Mouse (Mus musculus): ENCODE results near the gene Nufip2. TPM values are rescaled to one million over a fixed set of nuclear protein-coding genes. Genes with fewer than 3 reads are reported as not detected.
"Not testable (repeated sequence)": the region's sequence is repeated elsewhere in the genome, so short reads cannot be mapped to it uniquely, and the experiment has no call there.

Gene Nufip2
- polyA plus RNA-seq, 1 experiment from 2014 or later = 4.0 TPM

DNA sequence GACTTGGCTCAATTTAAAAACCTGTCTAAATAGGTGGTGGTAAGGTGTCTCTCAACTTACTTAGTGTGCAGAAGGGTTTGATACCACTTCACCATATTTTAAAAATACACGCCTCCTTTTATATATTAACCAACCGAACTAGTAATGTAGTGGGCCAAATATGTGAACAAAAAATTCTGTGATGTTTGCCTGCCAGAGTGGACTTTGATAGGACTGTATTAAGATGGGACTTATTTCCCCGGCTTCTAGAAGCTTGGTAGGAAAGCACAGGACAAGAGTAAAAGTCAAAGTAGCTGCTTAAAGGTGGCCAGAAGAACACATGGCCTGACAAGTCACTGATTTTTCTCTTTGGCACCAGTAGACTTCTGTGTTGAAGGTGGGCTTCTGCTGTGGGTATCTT, 27.8 kb downstream of the Nufip2 start:
- Histone ChIP-seq H3K4me2 (no peak overlapping the region), H3K4me1 (peaks cover 9% of the 10 kb centered on the region), H3K27ac (replicated peaks) (no peak overlapping the region), H3K36me3 (peaks cover 52% of the 10 kb centered on the region), H3K4me3 (no peak overlapping the region), H3K9ac (no peak overlapping the region), H3K9me3 (no peaks in the 10 kb centered on the region), H3K27me3 (replicated peaks) (no peaks in the 10 kb centered on the region)
- ATAC-seq (ENCODE audit: extremely low read depth, insufficient number of reproducible peaks, low FRiP score, low TSS enrichment) = no peak
- WGBS = 88% methylated on average over 3 of the region's 3 CpGs

- no peak for ATAC-seq (ENCODE audit: extremely low read depth, insufficient number of reproducible peaks, low FRiP score, low TSS enrichment)
- WGBS = 95% methylated on average over 2 of the region's 2 CpGs
- H3K4me2 ChIP-seq = no peak overlapping the region
- H3K27me3 ChIP-seq (replicated peaks) = no peaks in the 10 kb centered on the region
- no peak overlapping the region for H3K4me3 ChIP-seq
- H3K9ac ChIP-seq = no peak overlapping the region
- H3K36me3 ChIP-seq = peaks cover 29% of the 10 kb centered on the region
- H3K4me1 ChIP-seq = peaks cover 1% of the 10 kb centered on the region; the same call in 1 of the 2 replicates
- H3K9me3 ChIP-seq = no peaks in the 10 kb centered on the region
- H3K27ac ChIP-seq (replicated peaks) = no peak overlapping the region
Observed at GRCm38 (mm10) chr11:77719055-77719454, 33.1 kb downstream of the Nufip2 start.

DNA sequence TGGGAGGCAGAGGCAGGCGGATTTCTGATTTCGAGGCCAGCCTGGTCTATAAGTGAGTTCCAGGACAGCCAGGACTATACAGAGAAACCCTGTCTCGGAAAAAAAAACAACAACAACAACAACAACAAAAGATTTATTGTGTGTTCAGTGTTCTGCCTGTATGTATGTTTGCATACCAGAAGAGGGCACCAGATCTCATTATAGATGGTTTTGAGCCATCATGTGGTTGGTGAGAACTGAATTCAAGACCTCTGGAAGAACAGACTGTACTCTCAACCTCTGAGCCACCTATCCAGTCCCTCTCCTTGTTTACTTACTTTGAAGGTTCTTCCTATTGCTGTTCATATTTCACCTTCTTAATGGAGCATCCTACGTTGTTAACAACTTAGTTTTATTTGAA, 35.4 kb downstream of the Nufip2 start:
- Histone ChIP-seq H3K4me2 (no peak overlapping the region), H3K4me1 (no peaks in the 10 kb centered on the region; the same call in 1 of the 2 replicates), H3K9ac (no peak overlapping the region), H3K36me3 (peaks cover 20% of the 10 kb centered on the region), H3K27ac (replicated peaks) (no peak overlapping the region), H3K27me3 (replicated peaks) (no peaks in the 10 kb centered on the region), H3K9me3 (no peaks in the 10 kb centered on the region), H3K4me3 (no peak overlapping the region)
- 81% methylated on average over 4 of the region's 4 CpGs for WGBS
- no peak for ATAC-seq (ENCODE audit: extremely low read depth, insufficient number of reproducible peaks, low FRiP score, low TSS enrichment)

DNA sequence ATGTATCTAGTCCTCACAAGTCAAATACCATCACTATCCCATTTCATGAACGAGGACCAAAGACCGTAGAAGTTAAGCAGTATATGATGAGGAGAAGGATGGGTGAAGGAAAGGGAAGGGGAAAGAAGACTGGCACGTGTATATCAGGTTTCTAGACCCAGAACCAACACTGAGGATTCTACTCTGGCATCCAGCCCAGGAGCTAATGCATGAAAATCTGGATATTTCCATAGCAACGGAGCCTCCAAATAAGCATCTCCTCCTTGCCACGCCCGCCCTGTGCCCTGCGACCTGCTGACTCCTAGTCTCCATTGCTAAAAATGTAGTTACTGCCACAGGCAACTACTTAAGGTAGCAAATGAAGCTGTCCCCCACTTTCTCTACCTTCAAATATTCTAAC, 38.8 kb downstream of the Nufip2 start:
- 75% methylated on average over 7 of the region's 7 CpGs for WGBS
- no peak overlapping the region for H3K27ac ChIP-seq (replicated peaks)
- H3K27me3 ChIP-seq (replicated peaks) = no peaks in the 10 kb centered on the region
- H3K36me3 ChIP-seq = peaks cover 4% of the 10 kb centered on the region; the same call in 1 of the 2 replicates
- no peaks in the 10 kb centered on the region for H3K9me3 ChIP-seq
- H3K4me3 ChIP-seq = no peak overlapping the region
- H3K9ac ChIP-seq = no peak overlapping the region
- peaks cover 5% of the 10 kb centered on the region for H3K4me1 ChIP-seq
- no peak for ATAC-seq (ENCODE audit: extremely low read depth, insufficient number of reproducible peaks, low FRiP score, low TSS enrichment)
- no peak overlapping the region for H3K4me2 ChIP-seq

GRCm38 (mm10) chr11:77725183-77725582, 39.2 kb downstream of the Nufip2 start, which contains the start of gene Cryba1:
Gene Cryba1, minus strand, starts transcription at chr11:77725283.
- H3K27me3 ChIP-seq (replicated peaks) = no peaks in the 10 kb centered on the region
- no peaks in the 10 kb centered on the region for H3K9me3 ChIP-seq
- no peak within 1 kb of the TSS for H3K4me3 ChIP-seq
- WGBS = 53% methylated on average over 7 of the region's 7 CpGs
- peaks cover 4% of the 10 kb centered on the region; the same call in 1 of the 2 replicates for H3K36me3 ChIP-seq
- H3K27ac ChIP-seq (replicated peaks) = no peak within 1 kb of the TSS
- ATAC-seq (ENCODE audit: extremely low read depth, insufficient number of reproducible peaks, low FRiP score, low TSS enrichment) = no peak
- H3K4me2 ChIP-seq = no peak within 1 kb of the TSS
- H3K4me1 ChIP-seq = peaks cover 5% of the 10 kb centered on the region
- H3K9ac ChIP-seq = no peak within 1 kb of the TSS

DNA sequence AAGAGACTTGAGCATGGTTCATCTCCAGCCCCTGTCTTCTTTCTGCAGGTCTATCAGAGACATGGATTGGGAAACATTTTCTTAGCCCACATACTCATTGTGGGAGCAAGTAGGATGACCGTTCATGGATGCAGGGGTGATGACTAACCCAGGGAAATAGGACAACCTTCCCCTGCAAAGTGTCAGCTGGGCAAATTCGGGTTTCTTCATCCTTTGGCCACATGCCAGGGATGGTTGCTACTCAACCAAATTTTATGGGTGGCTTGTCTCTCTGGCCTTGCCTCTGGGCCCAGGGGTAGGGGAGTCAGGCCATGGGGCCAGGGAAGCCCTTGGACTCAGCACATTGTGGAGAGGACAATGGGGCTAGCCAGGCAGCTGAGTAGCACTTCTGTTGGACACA, 42.6 kb downstream of the Nufip2 start:
- Histone ChIP-seq H3K9ac (no peak overlapping the region), H3K27ac (replicated peaks) (no peak overlapping the region), H3K27me3 (replicated peaks) (no peaks in the 10 kb centered on the region), H3K4me2 (no peak overlapping the region), H3K36me3 (no peaks in the 10 kb centered on the region), H3K9me3 (no peaks in the 10 kb centered on the region), H3K4me3 (no peak overlapping the region), H3K4me1 (peaks cover 5% of the 10 kb centered on the region)
- WGBS = 71% methylated on average over 2 of the region's 2 CpGs
- ATAC-seq (ENCODE audit: extremely low read depth, insufficient number of reproducible peaks, low FRiP score, low TSS enrichment) = no peak

- no peak overlapping the region for H3K9ac ChIP-seq
- H3K27ac ChIP-seq (replicated peaks) = no peak overlapping the region
- H3K4me2 ChIP-seq = no peak overlapping the region
- H3K27me3 ChIP-seq (replicated peaks) = no peaks in the 10 kb centered on the region
- H3K4me1 ChIP-seq = no peaks in the 10 kb centered on the region
- H3K36me3 ChIP-seq = no peaks in the 10 kb centered on the region
- no peak overlapping the region for H3K4me3 ChIP-seq
- ATAC-seq (ENCODE audit: extremely low read depth, insufficient number of reproducible peaks, low FRiP score, low TSS enrichment) = no peak
- H3K9me3 ChIP-seq = no peaks in the 10 kb centered on the region
- WGBS = 1% methylated on average over 6 of the region's 6 CpGs
Observed at GRCm38 (mm10) chr11:77737289-77737688, 51.3 kb downstream of the Nufip2 start.

- Histone ChIP-seq H3K4me3 (no peak overlapping the region), H3K27me3 (replicated peaks) (no peaks in the 10 kb centered on the region), H3K36me3 (no peaks in the 10 kb centered on the region), H3K4me2 (no peak overlapping the region), H3K9ac (no peak overlapping the region), H3K4me1 (no peaks in the 10 kb centered on the region), H3K9me3 (no peaks in the 10 kb centered on the region), H3K27ac (replicated peaks) (no peak overlapping the region)
- ATAC-seq (ENCODE audit: extremely low read depth, insufficient number of reproducible peaks, low FRiP score, low TSS enrichment) = no peak
- WGBS = 50% methylated on average over 7 of the region's 7 CpGs
Observed at GRCm38 (mm10) chr11:77738555-77738954, 52.6 kb downstream of the Nufip2 start.

GRCm38 (mm10) chr11:77743966-77744365, 58.0 kb downstream of the Nufip2 start:
- Histone ChIP-seq H3K4me2 (no peak overlapping the region), H3K27ac (replicated peaks) (no peak overlapping the region), H3K4me3 (no peak overlapping the region), H3K9me3 (no peaks in the 10 kb centered on the region), H3K27me3 (replicated peaks) (no peaks in the 10 kb centered on the region), H3K4me1 (no peaks in the 10 kb centered on the region), H3K9ac (no peak overlapping the region), H3K36me3 (no peaks in the 10 kb centered on the region)
- no peak for ATAC-seq (ENCODE audit: extremely low read depth, insufficient number of reproducible peaks, low FRiP score, low TSS enrichment)
- 29% methylated on average over 6 of the region's 6 CpGs for WGBS

DNA sequence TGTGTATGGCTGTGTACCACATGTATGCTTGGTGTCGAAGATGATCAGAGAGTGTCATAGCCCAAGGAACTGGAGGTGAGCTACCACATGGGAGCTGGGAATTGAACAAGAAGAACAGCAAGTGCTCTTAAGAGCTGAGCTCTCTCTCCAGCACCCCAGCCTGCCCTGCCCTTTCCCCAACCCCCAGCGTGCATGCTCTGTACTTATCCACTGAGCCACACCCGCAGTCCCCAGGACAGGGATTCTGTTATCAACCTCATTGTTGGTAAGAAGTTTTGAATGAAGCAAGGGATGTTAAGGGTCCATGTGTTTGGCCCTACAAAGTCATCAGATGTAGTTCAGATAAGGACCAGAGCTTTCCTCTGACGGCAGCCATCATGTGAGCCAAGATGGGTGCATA, 60.7 kb downstream of the Nufip2 start:
- WGBS = 71% methylated on average over 4 of the region's 4 CpGs
- no peaks in the 10 kb centered on the region for H3K27me3 ChIP-seq (replicated peaks)
- H3K27ac ChIP-seq (replicated peaks) = no peak overlapping the region
- no peak overlapping the region for H3K4me2 ChIP-seq
- H3K9ac ChIP-seq = no peak overlapping the region
- H3K36me3 ChIP-seq = no peaks in the 10 kb centered on the region
- H3K9me3 ChIP-seq = no peaks in the 10 kb centered on the region
- H3K4me3 ChIP-seq = no peak overlapping the region
- ATAC-seq (ENCODE audit: extremely low read depth, insufficient number of reproducible peaks, low FRiP score, low TSS enrichment) = no peak
- H3K4me1 ChIP-seq = no peaks in the 10 kb centered on the region

DNA sequence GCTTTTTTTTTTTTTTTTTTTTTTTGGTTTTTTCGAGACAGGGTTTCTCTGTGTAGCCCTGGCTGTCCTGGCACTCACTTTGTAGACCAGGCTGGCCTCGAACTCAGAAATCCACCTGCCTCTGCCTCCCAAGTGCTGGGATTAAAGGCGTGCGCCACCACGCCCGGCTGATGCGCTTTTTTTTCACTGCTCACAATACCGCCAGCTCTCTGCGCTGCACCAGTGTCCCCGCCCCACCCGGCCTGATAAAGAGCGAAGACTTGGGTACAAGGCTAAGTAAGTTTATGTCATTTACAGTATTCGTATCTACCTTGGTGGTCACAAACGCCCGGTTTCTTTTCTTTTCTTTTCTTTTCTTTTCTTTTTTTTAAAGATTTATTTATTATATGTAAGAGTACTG, 61.1 kb downstream of the Nufip2 start:
- not testable (repeated sequence) for H3K4me3 ChIP-seq

GRCm38 (mm10) chr11:77748996-77749395, 63.0 kb downstream of the Nufip2 start:
- H3K9me3 ChIP-seq = no peaks in the 10 kb centered on the region
- H3K36me3 ChIP-seq = no peaks in the 10 kb centered on the region
- no peak overlapping the region for H3K27ac ChIP-seq (replicated peaks)
- no peak for ATAC-seq (ENCODE audit: extremely low read depth, insufficient number of reproducible peaks, low FRiP score, low TSS enrichment)
- 73% methylated on average over 5 of the region's 5 CpGs for WGBS
- H3K4me2 ChIP-seq = no peak overlapping the region
- no peak overlapping the region for H3K4me3 ChIP-seq
- no peaks in the 10 kb centered on the region for H3K4me1 ChIP-seq
- H3K27me3 ChIP-seq (replicated peaks) = no peaks in the 10 kb centered on the region
- H3K9ac ChIP-seq = no peak overlapping the region

More for the DNA sequence above, 61.1 kb downstream of the Nufip2 start:
- H3K27me3 ChIP-seq (replicated peaks); H3K27ac ChIP-seq (replicated peaks); H3K4me1 ChIP-seq; H3K4me2 ChIP-seq; H3K9ac ChIP-seq; H3K9me3 ChIP-seq; H3K36me3 ChIP-seq; ATAC-seq (ENCODE audit: extremely low read depth, insufficient number of reproducible peaks, low FRiP score, low TSS enrichment): not testable (repeated sequence)
- WGBS = 88% methylated on average over 14 of the region's 15 CpGs
